Mouse (Mus musculus) liver, postnatal 0 days (tissue): ENCODE measurements at regions not wholly inside any gene's neighbourhood (a gene's known extent, or its start where the extent isn't known, plus 50 kb on each side); places are given as distances from the start of the nearest gene placed in this dataset.

ENCODE experiments used
- ATAC-seq: fragments of 200-750 bp; cut with Nextera tagmentation; 2 replicates; pipeline ENCODE4 v1.8.0; 2017; ENCODE audit warnings: mild to moderate bottlenecking, moderate library complexity
- DNase-seq: peaks from one replicate; pipeline ENCODE4 v3.0.0-alpha.2; 2016
- H3K27ac ChIP-seq: fragments of 300-500 bp; sonication (generic); 2 replicates; pipeline ENCODE4 v1.5.1; 2014; ENCODE audit warnings: antibody characterized with exemption, moderate library complexity, mild to moderate bottlenecking, low read depth
- H3K27me3 ChIP-seq: fragments of 300-500 bp; sonication (generic); 2 replicates; pipeline ENCODE4 v1.6.1; 2014; ENCODE audit warnings: low read length, control low read depth, mixed read lengths; ENCODE audit not compliant: insufficient read depth
- H3K36me3 ChIP-seq: fragments of 300-500 bp; sonication (generic); replicated peaks from 2 replicates; pipeline ENCODE4 v1.6.1; 2014; ENCODE audit warnings: mild to moderate bottlenecking, control low read depth, low read length, moderate library complexity, mixed read lengths; ENCODE audit not compliant: insufficient read depth
- H3K4me1 ChIP-seq: fragments of 300-500 bp; sonication (generic); 2 replicates; pipeline ENCODE4 v1.6.1; 2014; ENCODE audit warnings: antibody characterized with exemption, mild to moderate bottlenecking, control low read depth; ENCODE audit not compliant: insufficient read depth
- H3K4me2 ChIP-seq: fragments of 300-500 bp; sonication (generic); 2 replicates; pipeline ENCODE4 v1.6.1; 2014; ENCODE audit warnings: low read depth, mild to moderate bottlenecking, low read length, moderate library complexity, mixed read lengths
- H3K4me3 ChIP-seq: fragments of 300-500 bp; sonication (generic); 2 replicates; pipeline ENCODE4 v1.5.1; 2014; ENCODE audit warnings: low read depth, low read length
- H3K9ac ChIP-seq: fragments of 300-500 bp; sonication (generic); replicated peaks from 2 replicates; pipeline ENCODE4 v1.6.1; 2014; ENCODE audit warnings: mild to moderate bottlenecking, moderate library complexity
- H3K9me3 ChIP-seq: fragments of 300-500 bp; sonication (generic); 2 replicates; pipeline ENCODE4 v1.6.1; 2016; ENCODE audit warnings: mild to moderate bottlenecking, control low read depth, low read length, mixed read lengths
- CTCF ChIP-seq: sonication (generic); IDR thresholded peaks from 2 replicates; pipeline ENCODE4 v1.5.1; 2016; ENCODE audit warnings: antibody characterized with exemption, low read depth
- EP300 ChIP-seq: IDR thresholded peaks from 2 replicates; pipeline ENCODE4 v1.6.1; 2016; ENCODE audit warnings: antibody characterized with exemption, low read depth, mild to moderate bottlenecking
- WGBS: fragments of 180-500 bp; shearing (Covaris S2); extraction: QIAGEN DNeasy Blood & Tissue Kit; methylation state at CpG from one replicate; pipeline ENCODE4 v1.1.7; 2014; ENCODE audit not compliant: insufficient replicate concordance; 5-methylcytosine and 5-hydroxymethylcytosine counted together

DNA sequence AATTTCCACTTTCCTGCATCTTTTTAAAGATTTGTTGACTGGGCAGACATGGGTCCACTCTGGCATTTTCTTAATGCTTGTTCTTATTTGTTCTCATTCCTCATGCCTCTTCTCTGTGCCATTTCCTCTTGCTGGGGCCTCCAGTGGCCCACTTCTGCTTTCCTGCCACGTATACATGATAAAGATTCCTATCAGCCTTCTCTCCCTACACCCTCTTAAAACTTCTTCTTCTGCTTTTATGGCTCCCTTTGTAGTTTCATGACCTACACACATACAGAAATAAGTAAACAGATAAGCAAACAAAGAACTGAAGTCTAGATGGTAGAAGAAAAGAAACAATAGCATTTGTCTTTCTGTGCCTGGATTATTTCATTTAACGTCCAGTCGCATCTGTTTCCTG lies 110.9 kb upstream of the Tab2 start:
- Histone ChIP-seq H3K4me3 (no peak overlapping the region), H3K36me3 (no peaks in the 10 kb centered on the region), H3K4me2 (no peak overlapping the region), H3K27ac (0 out of 2 replicates have a peak overlapping the region, but pooled peaks have one; percentile 7), H3K9ac (no peak overlapping the region), H3K27me3 (no peaks in the 10 kb centered on the region), H3K9me3 (no peaks in the 10 kb centered on the region), H3K4me1 (peaks cover 38% of the 10 kb centered on the region)
- 29% methylated on average over 3 of the region's 3 CpGs for WGBS
- TF ChIP-seq CTCF (no peak), EP300 (peak; percentile 32; the same call in 1 of the 2 replicates)
- ATAC-seq (0 out of 2 replicates have a peak, but pooled peaks have one; percentile 18), DNase-seq (no peak)

- no peak overlapping the region for H3K9ac ChIP-seq
- ATAC-seq (peak; percentile 73), DNase-seq (peak; percentile 55)
- peaks cover 31% of the 10 kb centered on the region for H3K4me1 ChIP-seq
- peak overlapping the region; percentile 76 for H3K27ac ChIP-seq
- H3K27me3 ChIP-seq, result no peaks in the 10 kb centered on the region
- H3K4me2 ChIP-seq, result no peak overlapping the region
- H3K4me3 ChIP-seq, result no peak overlapping the region
- no peaks in the 10 kb centered on the region for H3K9me3 ChIP-seq
- TF ChIP-seq CTCF, result no peak
- TF ChIP-seq EP300, result 0 out of 2 replicates have a peak, but pooled peaks have one; percentile 33
- 34% methylated on average over 8 of the region's 8 CpGs for WGBS
- H3K36me3 ChIP-seq, result no peaks in the 10 kb centered on the region
Measured at GRCm38 (mm10) chr10:8065746-8066145, 109.7 kb upstream of the Tab2 start.

GRCm38 (mm10) chr10:8064281-8064680 lies 108.3 kb upstream of the Tab2 start:
- TF ChIP-seq EP300 (no peak), CTCF (no peak)
- H3K9me3 ChIP-seq, result no peaks in the 10 kb centered on the region
- no peak for ATAC-seq
- peaks cover 25% of the 10 kb centered on the region for H3K4me1 ChIP-seq
- H3K4me3 ChIP-seq, result no peak overlapping the region
- no peaks in the 10 kb centered on the region for H3K36me3 ChIP-seq
- WGBS, result 79% methylated on average over 2 of the region's 2 CpGs
- H3K27me3 ChIP-seq, result no peaks in the 10 kb centered on the region
- no peak overlapping the region for H3K27ac ChIP-seq
- no peak overlapping the region for H3K4me2 ChIP-seq
- DNase-seq, result no peak
- no peak overlapping the region for H3K9ac ChIP-seq

- DNase-seq, result no peak
- H3K27me3 ChIP-seq, result no peaks in the 10 kb centered on the region
- H3K4me1 ChIP-seq, result peaks cover 25% of the 10 kb centered on the region
- H3K4me3 ChIP-seq, result no peak overlapping the region
- H3K36me3 ChIP-seq, result no peaks in the 10 kb centered on the region
- H3K9ac ChIP-seq, result no peak overlapping the region
- no peak overlapping the region for H3K27ac ChIP-seq
- 0 out of 2 replicates have a peak overlapping the region, but pooled peaks have one; percentile 9 for H3K4me2 ChIP-seq
- H3K9me3 ChIP-seq, result no peaks in the 10 kb centered on the region
- 56% methylated on average over 5 of the region's 5 CpGs for WGBS
- ATAC-seq, result no peak
- no peak for TF ChIP-seq EP300
- no peak for TF ChIP-seq CTCF
Measured at GRCm38 (mm10) chr10:8063458-8064090, 107.5 kb upstream of the Tab2 start.

DNA sequence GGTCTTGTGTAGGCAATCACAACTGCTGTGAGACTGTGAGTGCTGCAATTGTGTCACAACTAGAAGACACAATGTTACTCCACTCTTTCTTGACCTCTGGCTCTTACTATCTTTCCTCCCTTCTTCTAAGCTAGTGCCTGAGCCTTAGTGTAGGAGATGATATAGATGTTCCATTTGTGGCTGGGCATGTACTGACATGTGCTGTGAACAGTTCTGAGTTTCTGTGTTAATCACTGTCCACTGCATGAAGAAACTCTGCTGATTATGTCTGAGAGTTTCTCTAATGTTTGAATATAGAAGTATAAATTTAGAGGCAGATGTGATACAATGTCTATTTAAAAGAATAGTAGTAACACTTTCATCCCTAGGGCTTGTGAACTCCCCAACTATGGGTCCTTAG lies 105.0 kb upstream of the Tab2 start:
- Histone ChIP-seq H3K36me3 (no peaks in the 10 kb centered on the region), H3K4me2 (no peak overlapping the region), H3K4me1 (peaks cover 21% of the 10 kb centered on the region), H3K9ac (no peak overlapping the region), H3K27me3 (no peaks in the 10 kb centered on the region), H3K27ac (no peak overlapping the region), H3K4me3 (no peak overlapping the region), H3K9me3 (no peaks in the 10 kb centered on the region)
- ATAC-seq, result no peak
- TF ChIP-seq CTCF (no peak), EP300 (no peak)
- no peak for DNase-seq

DNA sequence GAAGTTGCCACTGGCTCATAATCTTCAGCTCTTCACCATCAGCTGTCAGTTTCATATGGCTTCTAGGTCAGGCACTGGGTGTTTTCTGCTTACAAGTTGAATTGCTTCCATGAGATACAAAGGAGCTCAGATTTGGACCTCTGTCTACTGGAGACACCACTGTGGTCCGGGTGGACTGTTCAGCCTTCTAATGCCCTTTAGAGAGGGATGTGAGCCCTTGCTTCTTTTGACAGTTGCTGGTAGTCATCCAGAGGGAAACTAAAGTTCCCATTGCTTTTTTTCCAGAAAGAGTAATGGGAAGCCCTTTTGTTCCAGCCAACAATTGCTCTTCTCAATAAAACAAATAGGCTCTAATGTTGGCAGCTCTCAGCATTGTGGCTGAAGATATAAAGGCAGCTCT lies 103.7 kb upstream of the Tab2 start:
- WGBS, result 81% methylated on average over 1 of the region's 1 CpGs
- Histone ChIP-seq H3K27ac (no peak overlapping the region), H3K9ac (no peak overlapping the region), H3K4me3 (no peak overlapping the region), H3K36me3 (no peaks in the 10 kb centered on the region), H3K27me3 (no peaks in the 10 kb centered on the region), H3K9me3 (no peaks in the 10 kb centered on the region), H3K4me2 (no peak overlapping the region), H3K4me1 (peaks cover 8% of the 10 kb centered on the region)
- ATAC-seq (no peak), DNase-seq (no peak)
- TF ChIP-seq CTCF, result no peak
- no peak for TF ChIP-seq EP300
